Mouse (Mus musculus) layer of hippocampus, adult 9-11 months (tissue): Measurements from ENCODE around the gene Kcnk15.

ENCODE experiments used
- DNase-seq: peaks from one replicate; pipeline ENCODE4 v3.0.0; 2022

Gene Kcnk15

DNA sequence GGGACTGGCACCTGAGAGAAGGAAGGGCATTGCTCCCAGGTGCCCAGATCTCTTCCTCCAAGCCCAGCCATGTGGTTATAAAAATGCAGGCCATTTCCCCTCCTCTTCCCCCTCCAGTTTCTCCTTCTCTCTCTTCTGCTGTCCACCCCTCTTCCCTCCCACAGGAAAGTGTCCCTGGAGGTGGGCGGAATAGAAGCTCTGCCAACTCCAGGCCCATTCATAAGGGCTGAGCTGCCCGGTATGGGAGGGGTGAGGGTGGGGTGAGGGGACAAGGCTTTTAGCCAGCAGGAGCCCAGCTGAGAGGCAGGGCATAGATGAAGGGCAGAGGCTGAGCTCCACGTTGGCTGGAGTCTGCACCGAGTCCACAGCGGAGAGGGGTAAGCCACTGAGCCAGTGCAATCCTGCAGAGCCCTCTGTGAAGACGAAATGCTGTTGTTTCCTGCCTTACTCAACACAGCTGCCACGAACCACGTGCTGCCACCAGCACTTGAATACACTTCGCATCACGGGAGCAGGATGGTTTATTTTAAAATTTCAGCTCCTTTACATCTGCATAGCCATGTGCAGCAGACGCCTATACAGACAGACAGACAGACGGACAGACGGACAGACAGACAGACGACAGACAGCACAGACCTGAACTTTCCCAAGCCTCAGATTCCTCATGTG lies 23.5 kb downstream of the Kcnk15 start:
- no peak for DNase-seq

- DNase-seq = no peak
These were observed 27.4 kb downstream of the Kcnk15 start for GRCm38 (mm10) chr2:163880891-163881290.

- DNase-seq = no peak
These were observed 29.6 kb downstream of the Kcnk15 start for GRCm38 (mm10) chr2:163882859-163883652.

GRCm38 (mm10) chr2:163889411-163889810 lies 36.0 kb downstream of the Kcnk15 start:
- no peak for DNase-seq

DNA sequence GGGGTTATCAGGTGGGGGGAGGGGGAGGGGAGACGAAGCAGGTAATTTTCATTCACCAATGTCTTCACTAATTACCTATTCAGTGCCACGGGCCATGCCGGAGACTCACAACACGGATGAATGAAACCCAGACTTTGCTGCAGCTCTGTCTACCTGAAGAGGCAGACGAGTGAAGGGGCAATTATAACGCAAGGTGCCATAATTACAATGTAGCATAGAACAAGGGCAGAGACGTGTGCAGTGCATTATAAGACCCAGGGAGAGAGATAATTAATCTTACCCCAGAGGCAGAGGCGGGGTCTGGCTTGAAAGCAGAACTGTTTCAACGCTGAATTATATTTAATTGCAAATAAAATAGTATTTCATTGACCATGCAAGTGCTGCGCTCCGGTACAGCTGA lies 37.1 kb downstream of the Kcnk15 start:
- no peak for DNase-seq

DNA sequence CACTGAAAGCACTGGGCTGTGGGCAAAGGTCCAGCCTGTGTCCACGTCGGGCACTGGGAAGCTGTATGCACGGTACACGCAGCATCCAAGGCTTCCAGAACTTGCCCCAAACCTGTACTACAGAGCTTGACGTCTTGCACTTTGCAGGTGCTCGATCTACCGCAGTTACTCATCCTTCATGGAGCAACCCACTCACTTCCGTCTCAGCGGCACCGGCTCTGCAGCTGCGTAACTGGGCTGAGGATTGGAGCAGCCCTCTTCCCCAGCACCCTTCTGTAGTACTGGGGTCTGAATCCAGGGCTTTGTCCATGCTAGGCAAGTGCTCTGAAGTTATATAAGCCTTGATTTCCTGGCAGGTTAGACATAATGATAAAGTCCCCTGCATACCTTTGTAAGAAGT lies 37.8 kb downstream of the Kcnk15 start:
- DNase-seq = no peak

GRCm38 (mm10) chr2:163893446-163894370 lies 40.3 kb downstream of the Kcnk15 start:
- no peak for DNase-seq

- DNase-seq = no peak
These were observed 41.7 kb downstream of the Kcnk15 start for GRCm38 (mm10) chr2:163895156-163895555.

- no peak for DNase-seq
These were observed 43.6 kb downstream of the Kcnk15 start for GRCm38 (mm10) chr2:163897026-163897425.

DNA sequence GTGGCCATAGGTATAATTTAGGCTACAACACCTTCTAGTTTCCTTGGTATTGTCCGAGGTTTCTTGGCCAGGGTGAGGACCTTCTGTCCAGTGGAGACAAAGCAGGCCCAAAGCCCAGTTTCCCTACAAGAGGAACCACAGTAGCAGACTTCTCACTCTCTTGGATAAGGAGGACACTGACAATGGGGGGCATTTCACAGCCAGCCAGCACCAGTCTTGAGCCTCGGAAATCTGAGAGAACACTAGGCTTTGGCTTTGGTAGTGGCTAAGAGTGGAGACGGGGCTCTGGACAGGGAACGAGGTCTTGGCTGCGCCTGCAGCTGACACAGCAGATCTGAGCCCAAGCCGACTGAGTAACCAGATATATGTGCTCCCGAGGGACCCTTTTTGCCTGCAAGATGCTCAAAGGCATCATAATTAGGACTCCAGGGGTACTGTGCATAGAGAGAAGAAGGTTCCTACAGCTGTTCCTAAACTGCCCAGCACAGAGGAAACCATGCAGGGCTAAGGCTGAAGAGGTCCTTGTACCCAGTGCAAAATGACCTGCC lies 44.6 kb downstream of the Kcnk15 start:
- no peak for DNase-seq

DNA sequence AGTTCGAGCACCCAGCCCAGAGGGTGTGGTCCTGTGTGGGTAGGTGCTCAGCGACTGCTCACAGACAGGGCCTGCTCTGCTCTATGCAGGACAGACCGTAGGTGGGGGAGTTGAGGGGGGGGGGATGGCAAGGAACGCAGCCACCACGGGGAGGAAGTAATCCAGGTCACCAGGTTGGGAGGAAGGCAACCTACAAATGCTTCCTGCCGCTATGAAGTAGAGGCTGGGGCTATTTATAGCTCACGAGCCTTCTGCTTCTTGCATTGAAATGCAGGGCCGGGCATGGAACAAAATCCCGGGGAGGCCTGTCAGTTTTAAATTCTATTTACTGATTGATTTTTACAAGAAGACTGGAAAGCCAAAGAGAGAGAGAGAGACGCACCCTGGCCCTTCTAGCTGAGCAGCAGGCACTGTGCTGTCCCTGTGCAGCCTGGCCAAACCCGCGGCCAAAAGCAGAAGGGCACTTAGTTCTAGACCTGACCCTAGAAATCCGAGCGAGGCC lies 46.5 kb downstream of the Kcnk15 start:
- DNase-seq = no peak

- DNase-seq = no peak
These were observed 47.6 kb downstream of the Kcnk15 start for GRCm38 (mm10) chr2:163901043-163901442.

DNA sequence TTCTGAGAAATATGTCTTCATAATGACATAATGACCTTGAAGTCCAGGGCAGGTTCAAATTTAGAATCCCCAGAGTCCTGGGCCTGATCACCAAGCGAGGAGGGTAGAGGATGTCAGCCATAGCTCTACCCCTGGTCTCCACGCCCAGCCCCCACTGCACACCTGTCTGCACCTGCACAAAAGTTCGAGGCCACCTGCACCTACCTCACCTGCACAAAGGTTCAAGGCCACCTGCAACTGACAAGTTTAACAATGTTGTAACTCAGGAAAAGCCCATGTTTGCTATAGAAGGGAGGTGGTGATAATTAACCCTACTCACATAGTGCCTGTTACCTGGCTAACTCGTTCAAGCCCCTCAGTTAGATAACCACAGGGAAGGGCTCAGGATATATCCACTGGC lies 49.0 kb downstream of the Kcnk15 start:
- no peak for DNase-seq

- no peak for DNase-seq
These were observed 50.0 kb downstream of the Kcnk15 start for GRCm38 (mm10) chr2:163903461-163903860.

DNA sequence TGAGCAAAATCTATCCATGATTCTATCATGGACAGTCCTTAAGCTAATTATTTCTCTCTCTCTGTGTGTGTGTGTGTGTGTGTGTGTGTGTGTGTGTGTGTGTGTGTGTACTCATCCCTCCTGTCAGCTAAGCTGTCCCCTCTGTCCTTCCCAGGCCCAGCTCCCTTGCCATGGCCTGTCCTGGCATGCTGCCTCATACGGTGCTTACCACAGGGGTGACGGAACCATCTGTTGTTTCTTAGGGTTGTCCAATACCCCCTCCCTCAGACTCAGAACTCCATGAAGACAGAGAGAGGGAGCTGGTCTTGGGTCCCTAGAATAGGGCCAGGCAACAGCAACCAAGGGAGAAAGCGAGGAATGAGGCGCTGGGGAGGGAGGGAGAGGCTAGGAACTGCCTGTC lies 50.9 kb downstream of the Kcnk15 start:
- no peak for DNase-seq

GRCm38 (mm10) chr2:163907131-163907530 lies 53.7 kb downstream of the Kcnk15 start:
- no peak for DNase-seq
